Mouse (Mus musculus): ENCODE results near the gene Slc38a8. TPM values are rescaled to one million over a fixed set of nuclear protein-coding genes. Genes with fewer than 3 reads are reported as not detected.

The Slc38a8 gene
- polyA plus RNA-seq, 1 experiment from 2014 or later = not detected

DNA sequence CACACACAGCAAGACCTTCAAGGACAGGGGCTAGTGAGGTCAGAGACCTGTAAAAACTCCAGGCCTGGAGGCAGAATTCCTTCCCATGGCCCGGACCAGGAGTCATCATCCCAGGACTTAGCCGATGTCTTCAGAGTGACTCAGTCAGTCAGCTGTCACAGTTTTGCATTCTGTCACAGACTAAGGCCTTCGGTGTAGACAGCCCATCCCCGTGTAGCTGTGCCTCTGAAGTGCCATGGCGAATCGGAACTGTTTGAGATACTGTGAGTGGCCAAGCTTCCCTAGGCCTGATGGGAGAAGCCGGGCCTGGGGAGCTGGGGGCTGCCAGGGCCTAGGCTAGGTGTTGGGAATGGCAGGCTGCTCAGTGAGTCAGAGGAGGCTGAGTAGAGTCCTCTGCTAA, 70.8 kb downstream of the Slc38a8 start:
- DNase-seq (no peak), ATAC-seq (ENCODE audit: low FRiP score, low TSS enrichment) (no peak)
- no peaks in the 10 kb centered on the region for H3K9me3 ChIP-seq (ENCODE audit: control insufficient read depth, low read length)
- 85% methylated on average over 7 of the region's 7 CpGs for WGBS
- no peak overlapping the region for H3K4me3 ChIP-seq (replicated peaks; ENCODE audit: low read depth, low read length)
- H3K4me1 ChIP-seq (ENCODE audit: control insufficient read depth, insufficient read depth, low read length) = no peaks in the 10 kb centered on the region
- no peak overlapping the region for H3K27ac ChIP-seq (replicated peaks; ENCODE audit: low read depth, low read length)
- no peak overlapping the region for H3K9ac ChIP-seq (replicated peaks; ENCODE audit: low read length)
- H3K4me2 ChIP-seq (ENCODE audit: low read length) = no peak overlapping the region
- H3K36me3 ChIP-seq (ENCODE audit: control insufficient read depth, insufficient read depth, low read length) = no peaks in the 10 kb centered on the region
- no peaks in the 10 kb centered on the region for H3K27me3 ChIP-seq (ENCODE audit: control insufficient read depth, insufficient read depth, low read length)

DNA sequence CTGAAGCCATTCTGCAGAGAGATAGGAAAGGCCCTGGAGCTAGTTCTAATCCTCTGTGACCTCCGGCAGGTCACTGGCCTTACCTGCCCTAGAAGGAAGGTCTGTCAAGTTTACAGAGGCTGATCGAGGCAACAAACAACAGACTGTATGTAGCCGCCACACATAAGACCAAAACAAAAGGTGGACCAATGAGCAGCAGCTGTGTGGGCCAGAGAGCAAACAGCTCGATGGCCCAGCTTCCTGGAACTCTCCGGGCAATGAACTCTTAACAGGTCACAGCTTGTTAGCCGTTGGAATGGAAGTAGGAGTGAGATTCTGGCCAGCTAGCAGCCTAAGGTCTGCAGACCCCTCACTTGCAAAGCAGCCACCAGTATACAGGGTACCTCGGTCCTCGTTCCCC, 71.2 kb downstream of the Slc38a8 start:
- DNase-seq (no peak), ATAC-seq (ENCODE audit: low FRiP score, low TSS enrichment) (no peak)
- no peak overlapping the region for H3K4me2 ChIP-seq (ENCODE audit: low read length)
- 84% methylated on average over 8 of the region's 8 CpGs for WGBS
- no peaks in the 10 kb centered on the region for H3K9me3 ChIP-seq (ENCODE audit: control insufficient read depth, low read length)
- no peak overlapping the region for H3K4me3 ChIP-seq (replicated peaks; ENCODE audit: low read depth, low read length)
- H3K36me3 ChIP-seq (ENCODE audit: control insufficient read depth, insufficient read depth, low read length) = no peaks in the 10 kb centered on the region
- no peaks in the 10 kb centered on the region for H3K4me1 ChIP-seq (ENCODE audit: control insufficient read depth, insufficient read depth, low read length)
- no peak overlapping the region for H3K27ac ChIP-seq (replicated peaks; ENCODE audit: low read depth, low read length)
- no peaks in the 10 kb centered on the region for H3K27me3 ChIP-seq (ENCODE audit: control insufficient read depth, insufficient read depth, low read length)
- no peak overlapping the region for H3K9ac ChIP-seq (replicated peaks; ENCODE audit: low read length)

Other genes with a start within 250 kb of the Slc38a8 start
- 693 and 850 TPM in 2 replicates for gene Hsbp1, start 157.2 kb downstream of the Slc38a8 start, polyA plus RNA-seq (2014; fragmentation: Nextera tagmentation; extraction: Ambion mirVana)
- 17.6 and 19.4 TPM in 2 replicates for gene Mlycd, start 106.8 kb downstream of the Slc38a8 start, polyA plus RNA-seq (2014; fragmentation: Nextera tagmentation; extraction: Ambion mirVana)
- 0.26 TPM in 1 of 2 replicates, not detected in the other for gene Osgin1, start 67.6 kb downstream of the Slc38a8 start, polyA plus RNA-seq (2014; fragmentation: Nextera tagmentation; extraction: Ambion mirVana)
- gene Necab2, start 55.0 kb downstream of the Slc38a8 start, polyA plus RNA-seq (2014; fragmentation: Nextera tagmentation; extraction: Ambion mirVana) = 45.7 and 56.4 TPM in 2 replicates
- 40.4 and 59.5 TPM in 2 replicates for gene Mbtps1, start 57.0 kb upstream of the Slc38a8 start, polyA plus RNA-seq (2014; fragmentation: Nextera tagmentation; extraction: Ambion mirVana)
- 178 and 204 TPM in 2 replicates for gene Hsdl1, start 73.5 kb upstream of the Slc38a8 start, polyA plus RNA-seq (2014; fragmentation: Nextera tagmentation; extraction: Ambion mirVana)
- 0.13 and 0.23 TPM in 2 replicates for gene Dnaaf1, start 73.5 kb upstream of the Slc38a8 start, polyA plus RNA-seq (2014; fragmentation: Nextera tagmentation; extraction: Ambion mirVana)
- gene Taf1c, start 103.5 kb upstream of the Slc38a8 start, polyA plus RNA-seq (2014; fragmentation: Nextera tagmentation; extraction: Ambion mirVana) = 14.6 and 16.6 TPM in 2 replicates
- gene Adad2, start 111.0 kb upstream of the Slc38a8 start, polyA plus RNA-seq (2014; fragmentation: Nextera tagmentation; extraction: Ambion mirVana) = 0.21 and 0.32 TPM in 2 replicates
- gene Kcng4, start 134.0 kb upstream of the Slc38a8 start, polyA plus RNA-seq (2014; fragmentation: Nextera tagmentation; extraction: Ambion mirVana) = 0.15 and 0.55 TPM in 2 replicates
- 2.3 and 3.4 TPM in 2 replicates for gene Wfdc1, start 164.7 kb upstream of the Slc38a8 start, polyA plus RNA-seq (2014; fragmentation: Nextera tagmentation; extraction: Ambion mirVana)
- 0.08 and 0.11 TPM in 2 replicates for gene Atp2c2, start 198.3 kb upstream of the Slc38a8 start, polyA plus RNA-seq (2014; fragmentation: Nextera tagmentation; extraction: Ambion mirVana)